Mouse (Mus musculus): ENCODE data around the gene Hif3a. TPM values are rescaled to one million over a fixed set of nuclear protein-coding genes. Genes with fewer than 3 reads are reported as not detected.

Hif3a gene
- polyA plus RNA-seq, 1 experiment from 2014 or later: 5.2 TPM

- no peaks in the 10 kb centered on the region for H3K9me3 ChIP-seq (ENCODE audit: control insufficient read depth, low read length)
- H3K36me3 ChIP-seq (ENCODE audit: control insufficient read depth, insufficient read depth, low read length): peaks cover 2% of the 10 kb centered on the region; the same call in 1 of the 2 replicates
- peak within 1 kb of the TSS; percentile 67 for H3K4me3 ChIP-seq (ENCODE audit: low read depth, low read length)
- no peaks in the 10 kb centered on the region for H3K27me3 ChIP-seq (ENCODE audit: control insufficient read depth, insufficient read depth, low read length)
- H3K4me1 ChIP-seq (ENCODE audit: control insufficient read depth, insufficient read depth, low read length): peaks cover 17% of the 10 kb centered on the region
- DNase-seq (ENCODE audit: low spot score, missing footprints): peak; percentile 99
- peak; percentile 92 for ATAC-seq (ENCODE audit: low FRiP score)
- H3K9ac ChIP-seq (ENCODE audit: low read length): peak within 1 kb of the TSS; percentile 83
- H3K27ac ChIP-seq (ENCODE audit: low read depth, low read length): peak within 1 kb of the TSS; percentile 25; the same call in 1 of the 2 replicates
- WGBS: under 1% methylated on average over 50 of the region's 58 CpGs
- H3K4me2 ChIP-seq: peak within 1 kb of the TSS; percentile 54
These were observed 34.5 kb downstream of the Hif3a start, which contains the start of gene Ppp5c for GRCm38 (mm10) chr7:17027588-17028343. Gene Ppp5c, minus strand, starts transcription at chr7:17027924.

DNA sequence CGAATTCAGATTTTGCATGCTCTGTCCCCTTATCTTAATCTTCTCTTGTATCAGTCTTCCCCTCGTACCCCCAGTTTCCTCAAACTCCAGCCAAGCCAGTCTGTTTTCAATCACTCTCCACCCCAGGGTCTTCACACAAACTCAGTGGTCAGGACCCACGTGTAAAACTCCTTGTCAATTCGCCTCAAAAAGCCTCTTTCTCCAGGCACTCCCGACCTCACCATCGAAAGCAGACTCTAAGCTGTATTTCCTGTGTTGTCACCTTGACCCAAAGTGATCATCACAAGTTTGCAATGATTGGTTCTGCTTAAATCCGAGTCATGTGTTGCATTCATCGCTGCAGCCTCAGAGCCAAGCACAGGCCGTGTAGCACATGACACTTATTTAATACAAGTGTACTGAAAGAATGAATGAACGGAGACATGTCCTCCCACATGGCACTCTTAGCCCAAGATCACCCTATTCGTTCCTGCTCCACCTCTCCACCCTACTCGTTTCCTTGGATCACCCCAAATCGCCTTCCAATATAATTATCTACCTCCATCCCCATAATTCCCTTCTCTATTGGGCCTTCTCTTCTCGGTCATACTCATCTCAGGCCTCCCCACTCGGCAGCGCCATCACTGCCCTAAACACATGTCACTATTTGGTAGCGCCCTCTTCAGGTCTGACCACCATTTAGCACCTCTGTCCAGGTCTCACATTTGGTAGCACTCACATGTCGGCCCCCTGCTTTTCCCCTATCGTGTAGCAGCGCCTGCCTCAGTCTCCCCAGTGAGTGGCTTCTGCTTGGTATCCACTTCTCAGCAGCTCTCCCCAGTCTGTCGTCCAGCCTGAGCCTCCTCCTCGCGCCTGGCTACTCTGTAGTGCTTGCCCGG, 35.3 kb downstream of the Hif3a start:
- DNase-seq (ENCODE audit: low spot score, missing footprints): no peak
- peak; percentile 74 for ATAC-seq (ENCODE audit: low FRiP score)

GRCm38 (mm10) chr7:17025896-17026622, 36.2 kb downstream of the Hif3a start:
- no peak overlapping the region for H3K27ac ChIP-seq (ENCODE audit: low read depth, low read length)
- ATAC-seq (ENCODE audit: low FRiP score) (no peak), DNase-seq (ENCODE audit: low spot score, missing footprints) (no peak)
- no peaks in the 10 kb centered on the region for H3K27me3 ChIP-seq (ENCODE audit: control insufficient read depth, insufficient read depth, low read length)
- H3K4me3 ChIP-seq (ENCODE audit: low read depth, low read length): no peak overlapping the region; the same call in 1 of the 2 replicates
- 81% methylated on average over 9 of the region's 9 CpGs for WGBS
- peaks cover 14% of the 10 kb centered on the region for H3K36me3 ChIP-seq (ENCODE audit: control insufficient read depth, insufficient read depth, low read length)
- no peaks in the 10 kb centered on the region for H3K9me3 ChIP-seq (ENCODE audit: control insufficient read depth, low read length)
- peaks cover 17% of the 10 kb centered on the region for H3K4me1 ChIP-seq (ENCODE audit: control insufficient read depth, insufficient read depth, low read length)
- H3K4me2 ChIP-seq: peak overlapping the region; percentile 54
- H3K9ac ChIP-seq (ENCODE audit: low read length): no peak overlapping the region; the same call in 1 of the 2 replicates

More for the DNA sequence above, 35.3 kb downstream of the Hif3a start:
- 10% methylated on average over 24 of the region's 24 CpGs for WGBS
- peaks cover 6% of the 10 kb centered on the region for H3K36me3 ChIP-seq (ENCODE audit: control insufficient read depth, insufficient read depth, low read length)
- H3K9ac ChIP-seq (ENCODE audit: low read length): peak overlapping the region; percentile 83
- peaks cover 17% of the 10 kb centered on the region for H3K4me1 ChIP-seq (ENCODE audit: control insufficient read depth, insufficient read depth, low read length)
- no peak overlapping the region for H3K27ac ChIP-seq (ENCODE audit: low read depth, low read length)
- no peaks in the 10 kb centered on the region for H3K9me3 ChIP-seq (ENCODE audit: control insufficient read depth, low read length)
- peak overlapping the region; percentile 67 for H3K4me3 ChIP-seq (ENCODE audit: low read depth, low read length)
- H3K27me3 ChIP-seq (ENCODE audit: control insufficient read depth, insufficient read depth, low read length): no peaks in the 10 kb centered on the region
- peak overlapping the region; percentile 54 for H3K4me2 ChIP-seq

GRCm38 (mm10) chr7:17025505-17025894, 36.7 kb downstream of the Hif3a start:
- H3K4me2 ChIP-seq: no peak overlapping the region

GRCm38 (mm10) chr7:17024814-17025504, 37.3 kb downstream of the Hif3a start:
- Histone ChIP-seq H3K4me2 (no peak overlapping the region), H3K4me1 (ENCODE audit: control insufficient read depth, insufficient read depth, low read length) (peaks cover 17% of the 10 kb centered on the region), H3K27me3 (ENCODE audit: control insufficient read depth, insufficient read depth, low read length) (no peaks in the 10 kb centered on the region), H3K27ac (ENCODE audit: low read depth, low read length) (no peak overlapping the region), H3K9me3 (ENCODE audit: control insufficient read depth, low read length) (no peaks in the 10 kb centered on the region), H3K9ac (ENCODE audit: low read length) (no peak overlapping the region), H3K36me3 (ENCODE audit: control insufficient read depth, insufficient read depth, low read length) (peaks cover 20% of the 10 kb centered on the region), H3K4me3 (ENCODE audit: low read depth, low read length) (no peak overlapping the region)
- DNase-seq (ENCODE audit: low spot score, missing footprints) (no peak), ATAC-seq (ENCODE audit: low FRiP score) (no peak)
- 89% methylated on average over 10 of the region's 10 CpGs for WGBS

More at GRCm38 (mm10) chr7:17025505-17025894, 36.7 kb downstream of the Hif3a start:
- no peak for DNase-seq (ENCODE audit: low spot score, missing footprints)
- Histone ChIP-seq H3K9ac (ENCODE audit: low read length) (no peak overlapping the region), H3K4me3 (ENCODE audit: low read depth, low read length) (no peak overlapping the region), H3K27me3 (ENCODE audit: control insufficient read depth, insufficient read depth, low read length) (no peaks in the 10 kb centered on the region), H3K9me3 (ENCODE audit: control insufficient read depth, low read length) (no peaks in the 10 kb centered on the region), H3K36me3 (ENCODE audit: control insufficient read depth, insufficient read depth, low read length) (peaks cover 18% of the 10 kb centered on the region), H3K4me1 (ENCODE audit: control insufficient read depth, insufficient read depth, low read length) (peaks cover 17% of the 10 kb centered on the region), H3K27ac (ENCODE audit: low read depth, low read length) (no peak overlapping the region)
- no peak for ATAC-seq (ENCODE audit: low FRiP score)
- WGBS: 84% methylated on average over 4 of the region's 4 CpGs

DNA sequence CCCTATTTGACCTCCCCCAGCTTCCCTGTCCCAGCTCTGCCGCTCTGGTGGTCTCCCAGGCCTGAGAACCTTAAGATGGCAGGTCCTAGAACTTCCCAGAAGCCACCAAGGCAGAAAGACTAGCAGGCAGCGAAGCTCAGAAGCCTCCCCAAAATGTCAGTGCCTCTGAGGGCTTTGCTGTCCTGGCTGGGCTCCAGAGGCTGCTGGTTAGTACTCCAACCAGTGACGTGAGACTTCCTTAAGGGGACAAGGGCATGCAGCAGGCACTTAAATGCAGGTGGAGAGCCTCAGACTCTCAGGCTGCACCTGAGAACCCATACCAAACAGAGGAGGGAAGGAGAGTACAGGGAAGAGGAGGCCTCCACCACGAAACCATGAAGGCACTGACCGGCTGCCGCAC, 38.1 kb downstream of the Hif3a start:
- Histone ChIP-seq H3K9ac (ENCODE audit: low read length) (no peak overlapping the region), H3K36me3 (ENCODE audit: control insufficient read depth, insufficient read depth, low read length) (peaks cover 26% of the 10 kb centered on the region)
- ATAC-seq (ENCODE audit: low FRiP score): no peak

DNA sequence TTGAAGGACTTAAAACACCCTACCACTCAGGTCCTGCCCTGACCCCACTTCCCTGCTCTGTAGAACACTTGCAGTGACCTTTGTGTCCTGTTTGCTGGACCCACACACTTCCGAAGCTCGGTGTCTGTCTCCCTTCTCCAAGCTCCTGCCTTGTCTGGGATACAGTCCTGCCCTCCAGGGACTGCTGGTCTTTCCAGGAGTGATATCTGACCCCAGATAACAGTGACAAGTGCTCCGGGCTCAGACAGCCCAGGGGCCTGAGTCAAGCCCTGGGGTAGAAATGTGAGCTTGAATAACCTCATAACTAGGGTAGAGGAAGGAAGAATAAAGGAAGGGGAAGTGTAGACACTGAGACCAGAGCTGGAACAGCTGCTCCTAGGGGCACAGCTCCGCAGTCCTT, 38.5 kb downstream of the Hif3a start:
- Histone ChIP-seq H3K4me1 (ENCODE audit: control insufficient read depth, insufficient read depth, low read length) (peaks cover 17% of the 10 kb centered on the region), H3K9me3 (ENCODE audit: control insufficient read depth, low read length) (no peaks in the 10 kb centered on the region), H3K4me3 (ENCODE audit: low read depth, low read length) (no peak overlapping the region), H3K27me3 (ENCODE audit: control insufficient read depth, insufficient read depth, low read length) (no peaks in the 10 kb centered on the region), H3K36me3 (ENCODE audit: control insufficient read depth, insufficient read depth, low read length) (peaks cover 26% of the 10 kb centered on the region), H3K27ac (ENCODE audit: low read depth, low read length) (no peak overlapping the region), H3K9ac (ENCODE audit: low read length) (no peak overlapping the region), H3K4me2 (no peak overlapping the region)
- DNase-seq (ENCODE audit: low spot score, missing footprints): no peak
- WGBS: 94% methylated on average over 4 of the region's 4 CpGs
- ATAC-seq (ENCODE audit: low FRiP score): no peak

More for the DNA sequence above, 38.1 kb downstream of the Hif3a start:
- no peak for DNase-seq (ENCODE audit: low spot score, missing footprints)
- no peak overlapping the region for H3K4me2 ChIP-seq
- H3K9me3 ChIP-seq (ENCODE audit: control insufficient read depth, low read length): no peaks in the 10 kb centered on the region
- H3K27me3 ChIP-seq (ENCODE audit: control insufficient read depth, insufficient read depth, low read length): no peaks in the 10 kb centered on the region
- WGBS: 84% methylated on average over 6 of the region's 6 CpGs
- no peak overlapping the region for H3K4me3 ChIP-seq (ENCODE audit: low read depth, low read length)
- H3K4me1 ChIP-seq (ENCODE audit: control insufficient read depth, insufficient read depth, low read length): peaks cover 17% of the 10 kb centered on the region
- H3K27ac ChIP-seq (ENCODE audit: low read depth, low read length): no peak overlapping the region

DNA sequence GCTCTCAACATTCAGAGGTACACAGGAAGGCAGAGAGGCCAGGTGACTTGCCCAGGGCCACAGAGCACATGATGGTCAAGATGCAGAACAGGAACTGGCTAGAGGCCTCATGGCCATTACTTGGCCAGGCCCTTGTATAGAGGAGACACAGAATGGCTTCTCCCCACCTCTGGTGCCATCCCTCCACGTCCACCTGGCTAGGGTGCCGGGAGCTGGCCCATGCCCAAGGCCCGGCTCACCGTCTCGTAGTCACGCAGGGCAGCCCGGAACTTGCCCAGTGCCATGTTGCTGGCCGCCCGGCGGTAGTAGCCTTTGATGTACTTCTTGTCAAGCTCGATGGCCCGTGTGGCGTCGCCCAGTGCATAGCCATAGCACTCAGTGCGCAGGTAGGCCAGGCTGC, 40.1 kb downstream of the Hif3a start:
- Histone ChIP-seq H3K36me3 (ENCODE audit: control insufficient read depth, insufficient read depth, low read length) (peaks cover 33% of the 10 kb centered on the region), H3K4me3 (ENCODE audit: low read depth, low read length) (no peak overlapping the region), H3K9ac (ENCODE audit: low read length) (no peak overlapping the region), H3K27me3 (ENCODE audit: control insufficient read depth, insufficient read depth, low read length) (no peaks in the 10 kb centered on the region), H3K9me3 (ENCODE audit: control insufficient read depth, low read length) (no peaks in the 10 kb centered on the region), H3K4me2 (no peak overlapping the region), H3K27ac (ENCODE audit: low read depth, low read length) (no peak overlapping the region), H3K4me1 (ENCODE audit: control insufficient read depth, insufficient read depth, low read length) (peaks cover 17% of the 10 kb centered on the region)
- ATAC-seq (ENCODE audit: low FRiP score) (no peak), DNase-seq (ENCODE audit: low spot score, missing footprints) (no peak)
- 95% methylated on average over 15 of the region's 15 CpGs for WGBS

Data from midbrain, embryonic 11.5 days (tissue).